Mouse (Mus musculus): ENCODE results near the gene Bcl3.

GRCm38 (mm10) chr7:19836843-19837242 lies 14.3 kb upstream of the Bcl3 start:
- TF ChIP-seq CTCF (IDR thresholded peaks at IDR 0.05; ENCODE audit: low read depth, low read length) (no peak), POLR2A (IDR thresholded peaks at IDR 0.05; ENCODE audit: borderline replicate concordance, low read depth, low read length) (no peak)

Measured in bone marrow macrophage, adult 2 months (primary cell).